Mouse (Mus musculus) liver, embryonic 14.5 days (tissue): ENCODE measurements around the gene Ankrd11.

Experiments used
- CTCF ChIP-seq: IDR thresholded peaks from 2 replicates; pipeline ENCODE4 v1.5.1; 2016; ENCODE audit warnings: antibody characterized with exemption, low read depth, control low read depth
- EP300 ChIP-seq: IDR thresholded peaks from 2 replicates; pipeline ENCODE4 v1.6.1; 2016; ENCODE audit warnings: antibody characterized with exemption, low read depth

DNA sequence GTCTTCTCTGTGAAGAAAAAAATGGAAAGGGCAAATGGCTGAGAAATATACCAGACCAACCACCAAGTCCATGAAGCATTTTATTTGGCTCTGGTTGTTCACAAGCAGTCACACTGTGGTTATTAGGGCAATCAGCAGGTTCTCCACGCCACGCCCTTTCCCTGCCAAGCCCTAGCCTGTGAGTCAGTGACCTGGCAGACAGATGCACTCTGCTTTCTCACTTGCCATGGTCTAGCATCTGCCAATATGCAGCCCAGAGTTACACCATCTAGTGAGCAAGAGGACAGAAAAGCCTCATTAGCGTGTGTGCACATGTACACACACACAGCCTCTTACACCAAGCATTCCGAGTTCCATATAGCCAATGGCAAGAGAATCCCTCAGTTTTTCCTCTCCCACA is 136.7 kb downstream of the Ankrd11 start:
- TF ChIP-seq EP300 (no peak), CTCF (no peak)
